Mouse (Mus musculus): ENCODE measurements at regions not wholly inside any gene's neighbourhood (a gene's known extent, or its start where the extent isn't known, plus 50 kb on each side); places are given as distances from the start of the nearest gene placed in this dataset.

DNA sequence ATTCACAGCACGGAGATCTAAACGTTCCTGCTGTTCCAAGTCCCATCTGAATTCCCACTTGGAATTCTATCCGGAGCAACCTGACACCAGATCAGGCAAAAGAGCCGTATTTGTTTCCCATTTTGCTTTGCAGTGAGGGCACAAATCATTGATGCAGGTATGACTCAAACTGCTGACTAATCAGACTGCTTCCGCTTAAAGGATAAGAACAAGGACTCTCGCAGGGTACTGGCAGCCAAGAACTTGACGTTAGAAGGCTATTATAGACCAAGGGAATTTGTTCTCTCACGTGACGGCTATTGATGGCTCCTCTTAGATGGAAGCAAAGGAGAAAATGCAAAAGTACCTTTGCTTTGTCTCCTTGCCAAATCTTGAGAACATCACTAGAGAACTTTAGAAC, 118.1 kb upstream of the Poc5 start:
- TF ChIP-seq POLR2A (IDR thresholded peaks at IDR 0.05; ENCODE audit: borderline replicate concordance, extremely low read depth, insufficient read depth, insufficient read length, poor library complexity, severe bottlenecking) (no peak), CTCF (IDR thresholded peaks at IDR 0.05; ENCODE audit: borderline replicate concordance, extremely low read depth, insufficient read depth, insufficient read length) (no peak)

All from brain, embryonic 14.5 days (tissue).